Mouse (Mus musculus) CH12.LX (cell line): ENCODE measurements around the gene Ggps1. TPM values are rescaled to one million over a fixed set of nuclear protein-coding genes. Genes with fewer than 3 reads are reported as not detected.

Experiments used
- DNase-seq: peaks from one replicate; pipeline ENCODE4 v3.0.0-alpha.2; 2013; ENCODE audit errors: extremely low read depth
- H3K27ac ChIP-seq: 2 replicates; pipeline ENCODE4 v1.5.1; 2012; ENCODE audit warnings: low read depth, mild to moderate bottlenecking, control low read depth, moderate library complexity; ENCODE audit not compliant: insufficient read depth
- H3K27me3 ChIP-seq: replicated peaks from 2 replicates; pipeline ENCODE3; 2012; ENCODE audit warnings: inconsistent platforms
- H3K36me3 ChIP-seq, 2 experiments: replicated peaks in 1 of 2; 2 replicates each; pipeline versions ENCODE3 to v1.6.1; 2012; ENCODE audit warnings: inconsistent platforms in 1 of 2, low read length in 1 of 2, mild to moderate bottlenecking in 1 of 2, mixed read lengths in 1 of 2, moderate library complexity in 1 of 2; ENCODE audit not compliant: control insufficient read depth in 1 of 2, insufficient read depth in 1 of 2
- H3K4me1 ChIP-seq, 2 experiments: 2 replicates each; pipeline ENCODE4 v1.6.1; 2012; ENCODE audit warnings: inconsistent platforms in 1 of 2, moderate library complexity in 1 of 2; ENCODE audit not compliant: insufficient read depth in 2 of 2, control insufficient read depth in 1 of 2
- H3K4me2 ChIP-seq: 2 replicates; pipeline ENCODE4 v1.6.1; 2012; ENCODE audit warnings: low read depth, mild to moderate bottlenecking, control low read depth; ENCODE audit not compliant: poor library complexity, insufficient read depth, severe bottlenecking
- H3K4me3 ChIP-seq, 3 experiments: fragments of 150-350 bp in 1 of 3; sonication (generic) in 1 of 3; replicated peaks in 1 of 3; 2 replicates each; pipeline versions ENCODE3 to v1.5.1; 2011 to 2012; ENCODE audit warnings: low read depth in 2 of 3, low read length in 2 of 3, mild to moderate bottlenecking in 2 of 3, moderate library complexity in 2 of 3, control low read depth in 1 of 3, improper control_type of control experiment in 1 of 3, inconsistent platforms in 1 of 3, mixed read lengths in 1 of 3; ENCODE audit not compliant: poor library complexity in 1 of 3
- H3K79me2 ChIP-seq: replicated peaks from 2 replicates; pipeline ENCODE4 v1.6.1; 2012; ENCODE audit warnings: mild to moderate bottlenecking, moderate library complexity; ENCODE audit not compliant: control insufficient read depth, poor library complexity, insufficient read depth, severe bottlenecking; ENCODE audit errors: extremely low read depth
- H3K9ac ChIP-seq: 2 replicates; pipeline ENCODE4 v1.6.1; 2012; ENCODE audit warnings: low read depth, mild to moderate bottlenecking, control low read depth, moderate library complexity; ENCODE audit not compliant: insufficient read depth
- H3K9me3 ChIP-seq: replicated peaks from 2 replicates; pipeline ENCODE3; 2012; ENCODE audit warnings: low read length, inconsistent platforms, mixed read lengths
- BHLHE40 ChIP-seq: IDR thresholded peaks from 2 replicates; pipeline ENCODE4 v1.6.1; 2011; ENCODE audit warnings: mild to moderate bottlenecking, low read depth, low read length, improper control_type of control experiment
- CHD2 ChIP-seq: IDR thresholded peaks from 2 replicates; pipeline ENCODE4 v1.6.1; 2011; ENCODE audit warnings: low read length, improper control_type of control experiment
- E2F4 ChIP-seq: IDR thresholded peaks from 2 replicates; pipeline ENCODE4 v1.6.1; 2011; ENCODE audit warnings: low read depth, low read length, improper control_type of control experiment; ENCODE audit not compliant: insufficient replicate concordance
- ELF1 ChIP-seq: IDR thresholded peaks from 2 replicates; pipeline ENCODE4 v1.6.1; 2014; ENCODE audit warnings: low read depth, mild to moderate bottlenecking, inconsistent platforms, low read length, improper control_type of control experiment
- EP300 ChIP-seq: IDR thresholded peaks from 2 replicates; pipeline ENCODE4 v1.6.1; 2011; ENCODE audit warnings: low read length, improper control_type of control experiment
- HCFC1 ChIP-seq: IDR thresholded peaks from 2 replicates; pipeline ENCODE4 v1.6.1; 2012; ENCODE audit warnings: low read depth, mild to moderate bottlenecking, inconsistent platforms, low read length, improper control_type of control experiment
- IRF4 ChIP-seq: IDR thresholded peaks from 2 replicates; pipeline ENCODE4 v1.6.1; 2014; ENCODE audit warnings: low read depth, mild to moderate bottlenecking, inconsistent platforms, low read length, improper control_type of control experiment
- JUN ChIP-seq: IDR thresholded peaks from 2 replicates; pipeline ENCODE4 v1.6.1; 2011; ENCODE audit warnings: low read depth, mild to moderate bottlenecking, low read length, improper control_type of control experiment, moderate library complexity; ENCODE audit not compliant: insufficient read depth
- KAT2A ChIP-seq: IDR thresholded peaks from 2 replicates; pipeline ENCODE4 v1.6.1; 2012; ENCODE audit warnings: low read length, improper control_type of control experiment, inconsistent platforms; ENCODE audit not compliant: insufficient replicate concordance
- MAX ChIP-seq: IDR thresholded peaks from 2 replicates; pipeline ENCODE4 v1.6.1; 2011; ENCODE audit warnings: low read length, improper control_type of control experiment
- MEF2A ChIP-seq: IDR thresholded peaks from 2 replicates; pipeline ENCODE4 v1.6.1; 2014; ENCODE audit warnings: low read depth, mild to moderate bottlenecking, inconsistent platforms, low read length, improper control_type of control experiment, borderline replicate concordance
- MXI1 ChIP-seq: IDR thresholded peaks from 2 replicates; pipeline ENCODE4 v1.6.1; 2011; ENCODE audit warnings: mild to moderate bottlenecking, low read depth, low read length, improper control_type of control experiment
- MYC ChIP-seq: IDR thresholded peaks from 2 replicates; pipeline ENCODE4 v1.6.1; 2011; ENCODE audit warnings: low read depth, mild to moderate bottlenecking, improper control_type of control experiment, low read length
- NELFE ChIP-seq: IDR thresholded peaks from 2 replicates; pipeline ENCODE4 v1.6.1; 2011; ENCODE audit warnings: low read depth, low read length, improper control_type of control experiment
- NRF1 ChIP-seq: IDR thresholded peaks from 2 replicates; pipeline ENCODE4 v1.6.1; 2014; ENCODE audit warnings: low read depth, mild to moderate bottlenecking, inconsistent platforms, low read length, improper control_type of control experiment, moderate library complexity
- POLR2A ChIP-seq: IDR thresholded peaks from 2 replicates; pipeline ENCODE4 v1.6.1; 2011; ENCODE audit warnings: low read depth, mild to moderate bottlenecking, improper control_type of control experiment, low read length
- POLR2AphosphoS2 ChIP-seq: IDR thresholded peaks from 2 replicates; pipeline ENCODE4 v1.6.1; 2011; ENCODE audit warnings: low read depth, low read length, improper control_type of control experiment
- RAD21 ChIP-seq: IDR thresholded peaks from 2 replicates; pipeline ENCODE4 v1.6.1; 2011; ENCODE audit warnings: low read depth, mild to moderate bottlenecking, low read length, improper control_type of control experiment, moderate library complexity
- RCOR1 ChIP-seq: conservative IDR thresholded peaks from 2 replicates; pipeline ENCODE4 v1.6.1; 2012; ENCODE audit warnings: low read depth, mild to moderate bottlenecking, inconsistent platforms, low read length, improper control_type of control experiment
- SIN3A ChIP-seq: IDR thresholded peaks from 2 replicates; pipeline ENCODE4 v1.6.1; 2012; ENCODE audit warnings: low read length, improper control_type of control experiment, inconsistent platforms
- TBP ChIP-seq: conservative IDR thresholded peaks from 2 replicates; pipeline ENCODE4 v1.6.1; 2011; ENCODE audit warnings: low read depth, low read length, improper control_type of control experiment
- TCF12 ChIP-seq: IDR thresholded peaks from 2 replicates; pipeline ENCODE4 v1.6.1; 2014; ENCODE audit warnings: low read depth, mild to moderate bottlenecking, inconsistent platforms, low read length, improper control_type of control experiment
- USF1 ChIP-seq: IDR thresholded peaks from 2 replicates; pipeline ENCODE4 v1.6.1; 2014; ENCODE audit warnings: low read depth, mild to moderate bottlenecking, inconsistent platforms, low read length, improper control_type of control experiment
- USF2 ChIP-seq: conservative IDR thresholded peaks from 2 replicates; pipeline ENCODE4 v1.6.1; 2011; ENCODE audit warnings: low read depth, low read length, improper control_type of control experiment
- ZKSCAN1 ChIP-seq: IDR thresholded peaks from 2 replicates; pipeline ENCODE4 v1.6.1; 2012; ENCODE audit warnings: low read depth, inconsistent platforms, low read length, improper control_type of control experiment, borderline replicate concordance
- ZMIZ1 ChIP-seq: IDR thresholded peaks from 2 replicates; pipeline ENCODE4 v1.6.1; 2012; ENCODE audit warnings: low read depth, mild to moderate bottlenecking, inconsistent platforms, low read length, improper control_type of control experiment
- ZNF384 ChIP-seq: IDR thresholded peaks from 2 replicates; pipeline ENCODE4 v1.6.1; 2012; ENCODE audit warnings: low read depth, low read length, improper control_type of control experiment, inconsistent platforms
- dilution Hi-C: fragments of 300-500 bp; cut with MboI; formaldehyde crosslinking; loops from 2 replicates; pipeline ENCODE4 v1.14.3; 2020; ENCODE audit warnings: low sequenced_read_pairs; ENCODE audit not compliant: extremely low pct_unique_long_range_greater_than_20kb, extremely low pct_ligation_motif_present
- in situ Hi-C: fragments of 300-500 bp; cut with MboI; formaldehyde crosslinking; loops from 3 replicates; pipeline ENCODE4 v1.14.3; 2019; ENCODE audit warnings: low sequenced_read_pairs, low pct_ligation_motif_present, low pct_unique_long_range_greater_than_20kb, mixed read lengths
- polyA plus RNA-seq: library from polyadenylated mRNA; unstranded; fragments of >175 nt; gene quantifications from 2 replicates; pipeline ENCODE4 v1.2.1, GENCODE M21; 2012; ENCODE audit warnings: low read depth; ENCODE audit not compliant: insufficient read length
- total RNA-seq, 2 experiments: library from RNA; depleted of rRNA; stranded (reverse); fragments of 300-350 nt in 1 of 2; fragments of >200 nt in 1 of 2; gene quantifications; 2 replicates each; pipeline ENCODE4 v1.2.3; 2012 to 2014

Gene Ggps1
- total and polyA plus RNA-seq, 3 experiments: 21.6 to 48.7 (median 38.0) TPM

DNA sequence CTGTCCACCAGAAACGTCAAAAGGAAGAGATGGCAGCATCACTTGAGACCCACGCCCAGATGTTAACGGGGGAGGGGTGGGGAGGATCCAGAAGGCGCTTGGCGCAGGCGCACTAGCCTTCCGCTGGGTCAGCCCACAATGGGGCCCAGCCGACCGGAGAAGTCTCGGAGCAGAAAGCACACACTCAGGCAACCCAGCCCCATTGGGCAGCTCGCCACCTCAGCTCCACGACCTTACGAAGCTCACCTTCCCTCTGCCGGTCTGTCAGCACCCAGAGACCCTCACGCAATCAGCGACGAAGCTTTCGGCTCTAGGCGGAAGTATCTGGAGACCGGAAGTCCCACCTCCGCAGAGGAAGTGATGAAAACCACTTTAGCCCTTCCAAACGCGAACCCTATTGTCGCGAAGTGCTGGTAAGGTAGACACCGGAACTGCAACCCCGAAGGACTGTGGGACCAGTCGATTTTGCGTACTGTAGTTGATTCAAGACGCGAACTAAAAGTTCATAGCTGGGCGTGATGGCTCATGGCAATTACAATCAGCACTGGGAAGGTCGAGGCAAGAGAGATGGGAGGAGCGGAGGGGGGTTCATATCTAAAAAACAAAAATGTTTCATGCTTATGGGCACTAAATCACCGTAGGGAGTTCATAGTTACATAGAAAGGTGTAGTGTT, 23.9 kb downstream of the Ggps1 start, which contains the start of gene Tbce:
Tbce (minus strand) TSS at position 347 of the 674 bp plus-strand sequence.
- H3K9me3 ChIP-seq: no peaks in the 10 kb centered on the region
- H3K27me3 ChIP-seq: no peaks in the 10 kb centered on the region
- peak within 1 kb of the TSS; percentile 93 for H3K4me2 ChIP-seq
- peaks cover 0 to 5% of the 10 kb centered on the region in 2 experiments for H3K36me3 ChIP-seq
- peak within 1 kb of the TSS; percentile 98 for H3K9ac ChIP-seq
- in situ Hi-C loops (no loop called here), dilution Hi-C loops (no loop called here)
- H3K79me2 ChIP-seq: peaks cover 42% of the 10 kb centered on the region
- H3K27ac ChIP-seq: peak within 1 kb of the TSS; percentile 99
- TF ChIP-seq EP300: no peak
- TF ChIP-seq CHD2: peak; percentile 63
- TF ChIP-seq JUN: no peak
- peak; percentile 91 for TF ChIP-seq NELFE
- peak; percentile 23; the same call in 1 of the 2 replicates for TF ChIP-seq MEF2A
- TF ChIP-seq SIN3A: peak; percentile 86
- no peak for TF ChIP-seq BHLHE40
- TF ChIP-seq ZKSCAN1: no peak
- peak; percentile 55 for TF ChIP-seq TCF12
- TF ChIP-seq ELF1: peak; percentile 94
- TF ChIP-seq MYC: peak; percentile 57; the same call in 1 of the 2 replicates
- peak; percentile 5; the same call in 1 of the 2 replicates for TF ChIP-seq IRF4
- TF ChIP-seq MAX: peak; percentile 28; the same call in 1 of the 2 replicates
- no peak for TF ChIP-seq RAD21
- TF ChIP-seq ZMIZ1: peak; percentile 74; the same call in 1 of the 2 replicates
- TF ChIP-seq TBP: peak; percentile 82
- no peak for TF ChIP-seq USF1
- TF ChIP-seq NRF1: peak; percentile 86
- TF ChIP-seq USF2: no peak
- 0 out of 2 replicates have a peak, but pooled peaks have one; percentile 32 for TF ChIP-seq E2F4
- TF ChIP-seq ZNF384: no peak
- peak; percentile 30; the same call in 1 of the 2 replicates for TF ChIP-seq MXI1
- TF ChIP-seq POLR2AphosphoS2: peak; percentile 86; the same call in 1 of the 2 replicates
- peak; percentile 87 for TF ChIP-seq POLR2A
- peak; percentile 87 for TF ChIP-seq HCFC1
- 0 out of 2 replicates have a peak, but pooled peaks have one; percentile 9 for TF ChIP-seq RCOR1
- peak; percentile 79; the same call in 1 of the 2 replicates for TF ChIP-seq KAT2A
- peak within 1 kb of the TSS; percentile 74 to 99 (median 97) for H3K4me3 ChIP-seq
- peaks cover 3 to 23% of the 10 kb centered on the region in 2 experiments; a peak in 2 of 4 replicates for H3K4me1 ChIP-seq
- DNase-seq: peak; percentile 95
